Mouse (Mus musculus) liver, embryonic 14.5 days (tissue): Measurements from ENCODE around the gene Mettl24.

Experiments used
- CTCF ChIP-seq: IDR thresholded peaks from 2 replicates; pipeline ENCODE4 v1.5.1; 2016; ENCODE audit warnings: antibody characterized with exemption, low read depth, control low read depth
- EP300 ChIP-seq: IDR thresholded peaks from 2 replicates; pipeline ENCODE4 v1.6.1; 2016; ENCODE audit warnings: antibody characterized with exemption, low read depth

- no peak for TF ChIP-seq CTCF
- no peak for TF ChIP-seq EP300
Measured at GRCm38 (mm10) chr10:40840086-40840485, 157.0 kb downstream of the Mettl24 start.
